Mouse (Mus musculus): ENCODE measurements at regions not wholly inside any gene's neighbourhood (a gene's known extent, or its start where the extent isn't known, plus 50 kb on each side); places are given as distances from the start of the nearest gene placed in this dataset.

- no peak overlapping the region for H3K27ac ChIP-seq
- DNase-seq: no peak
- peak; percentile 31; the same call in 1 of the 2 replicates for TF ChIP-seq CTCF (IDR thresholded peaks at IDR 0.05)
- no peak overlapping the region for H3K4me3 ChIP-seq
- intact Hi-C loops (cut with DNase I): no loop called here
These were observed 102.4 kb upstream of the Zfp64 start for GRCm38 (mm10) chr2:169057831-169058230.

GRCm38 (mm10) chr2:169049947-169050346 is 94.6 kb upstream of the Zfp64 start:
- H3K4me3 ChIP-seq: no peak overlapping the region
- H3K27ac ChIP-seq: no peak overlapping the region
- no peak for TF ChIP-seq CTCF (IDR thresholded peaks at IDR 0.05)
- no peak for DNase-seq
- intact Hi-C loops (cut with DNase I): no loop called here

- DNase-seq: no peak
- H3K4me3 ChIP-seq: no peak overlapping the region
- intact Hi-C loops (cut with DNase I): no loop called here
These were observed 86.4 kb upstream of the Zfp64 start for GRCm38 (mm10) chr2:169041748-169042147.

GRCm38 (mm10) chr2:169037975-169038374 is 82.6 kb upstream of the Zfp64 start:
- no peak for DNase-seq
- TF ChIP-seq CTCF (IDR thresholded peaks at IDR 0.05): no peak
- Histone ChIP-seq H3K27ac (no peak overlapping the region), H3K4me3 (no peak overlapping the region)
- intact Hi-C loops (cut with DNase I): no loop called here

More at GRCm38 (mm10) chr2:169041748-169042147, 86.4 kb upstream of the Zfp64 start:
- no peak overlapping the region for H3K27ac ChIP-seq
- TF ChIP-seq CTCF (IDR thresholded peaks at IDR 0.05): peak; percentile 12; the same call in 1 of the 2 replicates

- DNase-seq: no peak
- Histone ChIP-seq H3K4me3 (no peak overlapping the region), H3K27ac (no peak overlapping the region)
- intact Hi-C loops (cut with DNase I): no loop called here
- TF ChIP-seq CTCF (IDR thresholded peaks at IDR 0.05): no peak
These were observed 82.1 kb upstream of the Zfp64 start for GRCm38 (mm10) chr2:169037519-169037918.

GRCm38 (mm10) chr2:169035315-169035714 is 79.9 kb upstream of the Zfp64 start:
- DNase-seq: no peak
- TF ChIP-seq CTCF (IDR thresholded peaks at IDR 0.05): peak; percentile 69
- no peak overlapping the region for H3K27ac ChIP-seq
- no peak overlapping the region for H3K4me3 ChIP-seq
- intact Hi-C loops (cut with DNase I): no loop called here

GRCm38 (mm10) chr2:169033997-169034396 is 78.6 kb upstream of the Zfp64 start:
- intact Hi-C loops (cut with DNase I): no loop called here
- no peak for DNase-seq
- H3K4me3 ChIP-seq: no peak overlapping the region
- TF ChIP-seq CTCF (IDR thresholded peaks at IDR 0.05): no peak
- no peak overlapping the region for H3K27ac ChIP-seq

- no peak overlapping the region for H3K27ac ChIP-seq
- intact Hi-C loops (cut with DNase I): no loop called here
- no peak for DNase-seq
- no peak for TF ChIP-seq CTCF (IDR thresholded peaks at IDR 0.05)
- H3K4me3 ChIP-seq: no peak overlapping the region
These were observed 77.8 kb upstream of the Zfp64 start for GRCm38 (mm10) chr2:169033181-169033580.

GRCm38 (mm10) chr2:169028531-169029114 is 73.2 kb upstream of the Zfp64 start:
- no peak overlapping the region for H3K27ac ChIP-seq
- H3K4me3 ChIP-seq: no peak overlapping the region
- peak; percentile 2; the same call in 1 of the 2 replicates for TF ChIP-seq CTCF (IDR thresholded peaks at IDR 0.05)
- intact Hi-C loops (cut with DNase I): no loop called here
- no peak for DNase-seq

GRCm38 (mm10) chr2:169019037-169019436 is 63.6 kb upstream of the Zfp64 start:
- no peak for TF ChIP-seq CTCF (IDR thresholded peaks at IDR 0.05)
- intact Hi-C loops (cut with DNase I): no loop called here
- H3K27ac ChIP-seq: no peak overlapping the region
- no peak for DNase-seq
- no peak overlapping the region for H3K4me3 ChIP-seq

GRCm38 (mm10) chr2:169010271-169010670 is 54.9 kb upstream of the Zfp64 start:
- no peak for DNase-seq
- intact Hi-C loops (cut with DNase I): no loop called here
- no peak for TF ChIP-seq CTCF (IDR thresholded peaks at IDR 0.05)
- no peak overlapping the region for H3K27ac ChIP-seq
- no peak overlapping the region for H3K4me3 ChIP-seq

- no peak for TF ChIP-seq CTCF (IDR thresholded peaks at IDR 0.05)
- intact Hi-C loops (cut with DNase I): no loop called here
- Histone ChIP-seq H3K4me3 (peak overlapping the region; percentile 65), H3K27ac (peak overlapping the region; percentile 75)
- DNase-seq: peak; percentile 51
These were observed 53.4 kb upstream of the Zfp64 start for GRCm38 (mm10) chr2:169008756-169009155.

- peak overlapping the region; percentile 75 for H3K27ac ChIP-seq
- no peak for DNase-seq
- intact Hi-C loops (cut with DNase I): no loop called here
- no peak for TF ChIP-seq CTCF (IDR thresholded peaks at IDR 0.05)
- H3K4me3 ChIP-seq: peak overlapping the region; percentile 65
These were observed 52.9 kb upstream of the Zfp64 start for GRCm38 (mm10) chr2:169008333-169008732.

- no peak overlapping the region for H3K4me3 ChIP-seq
- TF ChIP-seq CTCF (IDR thresholded peaks at IDR 0.05): no peak
- intact Hi-C loops (cut with DNase I): no loop called here
- no peak overlapping the region for H3K27ac ChIP-seq
- DNase-seq: no peak
These were observed 51.2 kb upstream of the Zfp64 start for GRCm38 (mm10) chr2:169006549-169006948.

All from gastrocnemius, adult 2 months (tissue).